Mouse (Mus musculus) hindbrain, postnatal 0 days (tissue): ENCODE data around the gene Sfr1. TPM values are rescaled to one million over a fixed set of nuclear protein-coding genes. Genes with fewer than 3 reads are reported as not detected.

Experiments used
- ATAC-seq: fragments of 200-750 bp; cut with Nextera tagmentation; 2 replicates; pipeline ENCODE4 v1.8.0; 2017; ENCODE audit warnings: mild to moderate bottlenecking, moderate TSS enrichment, moderate library complexity
- DNase-seq: peaks from one replicate; pipeline ENCODE4 v3.0.0-alpha.2; 2015; ENCODE audit warnings: low spot score
- H3K27ac ChIP-seq: fragments of 300-500 bp; sonication (generic); 2 replicates; pipeline ENCODE4 v1.5.1; 2014; ENCODE audit warnings: mild to moderate bottlenecking
- H3K27me3 ChIP-seq: fragments of 300-500 bp; sonication (generic); 2 replicates; pipeline ENCODE4 v1.6.1; 2014; ENCODE audit warnings: low read length, mixed read lengths; ENCODE audit not compliant: insufficient read depth
- H3K36me3 ChIP-seq: fragments of 300-500 bp; sonication (generic); 2 replicates; pipeline ENCODE4 v1.6.1; 2014; ENCODE audit warnings: low read length, mixed read lengths; ENCODE audit not compliant: insufficient read depth
- H3K4me1 ChIP-seq: fragments of 300-500 bp; sonication (generic); 2 replicates; pipeline ENCODE4 v1.6.1; 2014; ENCODE audit warnings: antibody characterized with exemption, low read length, mixed read lengths; ENCODE audit not compliant: insufficient read depth
- H3K4me2 ChIP-seq: fragments of 300-500 bp; sonication (generic); 2 replicates; pipeline ENCODE4 v1.6.1; 2014; ENCODE audit warnings: low read depth, mild to moderate bottlenecking, low read length, moderate library complexity, mixed read lengths
- H3K4me3 ChIP-seq: fragments of 300-500 bp; sonication (generic); 2 replicates; pipeline ENCODE4 v1.5.1; 2014; ENCODE audit warnings: low read length
- H3K9ac ChIP-seq: fragments of 300-500 bp; sonication (generic); replicated peaks from 2 replicates; pipeline ENCODE4 v1.6.1; 2014; ENCODE audit warnings: mild to moderate bottlenecking, low read length, moderate library complexity, mixed read lengths
- H3K9me3 ChIP-seq: fragments of 300-500 bp; sonication (generic); 2 replicates; pipeline ENCODE4 v1.6.1; 2016; ENCODE audit warnings: low read length, mixed read lengths
- CTCF ChIP-seq: IDR thresholded peaks from 2 replicates; pipeline ENCODE4 v1.5.1; 2016; ENCODE audit warnings: antibody characterized with exemption, control low read depth, low read depth
- WGBS: fragments of 180-500 bp; shearing (Covaris S2); extraction: QIAGEN DNeasy Blood & Tissue Kit; methylation state at CpG from one replicate; pipeline ENCODE4 v1.1.7; 2014; 5-methylcytosine and 5-hydroxymethylcytosine counted together
- polyA plus RNA-seq: library from polyadenylated mRNA; unstranded; fragments of >200 nt; fragmentation: Nextera tagmentation; extraction: Ambion mirVana; gene quantifications from 2 replicates; pipeline ENCODE4 v1.2.1, GENCODE M21; 2015
- total RNA-seq: library from RNA; depleted of rRNA; stranded (reverse); fragments of >200 nt; gene quantifications from 2 replicates; pipeline ENCODE4 v1.2.3, GENCODE M21; 2014; rRNA removed

The Sfr1 gene
- total RNA-seq (38.9 and 43.2 TPM in 2 replicates), polyA plus RNA-seq (188 and 200 TPM in 2 replicates)

DNA sequence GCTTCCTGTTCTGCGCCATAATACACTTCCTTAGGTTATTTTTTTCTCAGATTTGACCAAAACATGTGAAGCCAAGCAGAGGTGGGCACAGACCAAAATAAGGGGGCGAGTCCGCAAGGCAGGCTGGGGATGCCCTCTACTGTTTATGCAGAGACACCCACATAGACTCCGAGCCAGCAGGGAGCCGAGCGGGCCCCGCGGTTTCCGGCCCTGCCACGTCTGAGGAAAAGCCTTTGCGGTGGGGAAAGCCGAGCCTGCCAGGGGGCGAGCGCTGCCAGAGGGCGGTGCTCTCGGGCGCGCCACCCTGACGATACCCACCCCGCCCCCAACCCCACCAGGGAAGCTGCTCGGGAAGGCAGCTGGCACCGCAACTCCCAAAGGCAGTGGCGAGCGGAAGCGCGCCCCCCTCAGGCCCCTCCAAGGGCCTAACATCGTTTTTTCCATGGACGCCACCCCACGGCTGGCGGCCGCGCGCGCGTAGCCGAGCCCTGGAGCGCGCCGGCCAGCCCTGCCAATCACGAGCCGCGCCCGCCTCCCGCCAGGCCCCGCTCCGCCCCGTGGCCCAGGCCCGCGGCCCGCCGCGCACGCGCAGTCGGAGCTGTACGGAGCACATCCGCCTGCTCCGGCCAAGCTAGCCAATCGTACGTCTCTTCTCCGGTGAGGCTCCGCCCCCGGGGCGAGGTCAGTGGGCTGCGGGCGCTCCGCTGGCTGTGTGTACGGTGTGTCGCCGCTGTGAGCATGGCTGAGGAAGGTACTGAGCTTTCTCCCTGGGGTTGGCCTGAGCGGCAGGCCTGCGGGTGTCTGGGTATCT lies at the start of gene Sfr1:
Sfr1 (plus strand) TSS at position 612 of the 811 bp plus-strand sequence.
- no peaks in the 10 kb centered on the region for H3K27me3 ChIP-seq
- TF ChIP-seq CTCF, result peak; percentile 56

DNA sequence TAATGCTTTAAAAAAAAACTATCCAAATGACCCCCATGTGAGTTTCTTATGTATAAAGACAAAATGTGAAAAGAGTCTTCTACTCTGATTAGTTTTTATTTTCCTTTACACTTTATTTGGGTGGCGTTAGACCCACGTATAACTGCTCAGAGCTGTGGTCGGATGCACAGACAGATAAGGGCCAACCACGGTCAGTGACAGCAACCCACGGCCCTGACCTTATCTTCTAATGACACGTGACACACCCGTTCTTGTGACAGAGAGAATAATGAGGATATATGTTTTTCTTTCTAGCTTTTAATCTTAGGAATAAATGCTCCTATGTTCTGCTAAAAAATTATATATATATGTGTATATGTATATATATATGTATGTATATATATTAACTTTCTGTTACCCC lies 41.9 kb upstream of the Sfr1 start:
- ATAC-seq (no peak), DNase-seq (no peak)
- no peaks in the 10 kb centered on the region for H3K4me1 ChIP-seq
- no peaks in the 10 kb centered on the region for H3K36me3 ChIP-seq
- H3K9ac ChIP-seq, result no peak overlapping the region
- no peaks in the 10 kb centered on the region for H3K27me3 ChIP-seq
- no peaks in the 10 kb centered on the region; the same call in 1 of the 2 replicates for H3K9me3 ChIP-seq
- H3K27ac ChIP-seq, result no peak overlapping the region
- WGBS, result 90% methylated on average over 7 of the region's 7 CpGs
- no peak overlapping the region for H3K4me3 ChIP-seq
- no peak overlapping the region for H3K4me2 ChIP-seq
- no peak for TF ChIP-seq CTCF

More for the DNA sequence above, at the start of gene Sfr1:
- Histone ChIP-seq H3K4me3 (peak within 1 kb of the TSS; percentile 74), H3K36me3 (peaks cover 22% of the 10 kb centered on the region), H3K4me2 (peak within 1 kb of the TSS; percentile 84), H3K9ac (peak within 1 kb of the TSS; percentile 77), H3K9me3 (no peaks in the 10 kb centered on the region), H3K27ac (peak within 1 kb of the TSS; percentile 96), H3K4me1 (0 out of 2 replicates have a peak, but pooled peaks cover 5% of the 10 kb centered on the region)
- DNase-seq, result peak; percentile 99
- 3% methylated on average over 63 of the region's 72 CpGs for WGBS
- ATAC-seq, result peak; percentile 99

DNA sequence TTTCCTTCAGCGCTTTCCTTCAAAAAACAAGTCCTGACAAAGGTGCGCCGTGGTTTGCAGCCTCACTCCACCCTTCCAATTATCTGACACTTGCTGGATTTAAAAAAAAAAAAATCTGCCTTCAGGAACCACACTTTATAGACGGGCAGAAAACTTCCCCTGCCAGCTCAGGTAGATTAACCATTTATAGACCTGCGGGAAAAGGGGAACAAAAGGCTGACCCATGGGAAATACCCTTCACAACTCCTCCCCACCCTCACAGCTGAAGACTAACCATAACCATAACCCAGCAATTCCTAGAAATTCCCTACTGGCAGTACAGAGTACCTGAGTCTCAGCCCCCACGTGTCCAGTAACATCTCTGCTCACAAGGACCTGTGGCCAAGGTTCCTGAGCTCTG lies 39.5 kb upstream of the Sfr1 start, which contains the start of gene Col17a1:
Col17a1 (minus strand) TSS at position 101 of the 400 bp plus-strand sequence.
- Histone ChIP-seq H3K4me3 (no peak within 1 kb of the TSS), H3K4me2 (no peak within 1 kb of the TSS), H3K27ac (no peak within 1 kb of the TSS), H3K27me3 (no peaks in the 10 kb centered on the region), H3K9ac (no peak within 1 kb of the TSS), H3K9me3 (no peaks in the 10 kb centered on the region), H3K4me1 (no peaks in the 10 kb centered on the region), H3K36me3 (no peaks in the 10 kb centered on the region)
- ATAC-seq (no peak), DNase-seq (no peak)
- TF ChIP-seq CTCF, result no peak
- WGBS, result 78% methylated on average over 6 of the region's 6 CpGs

DNA sequence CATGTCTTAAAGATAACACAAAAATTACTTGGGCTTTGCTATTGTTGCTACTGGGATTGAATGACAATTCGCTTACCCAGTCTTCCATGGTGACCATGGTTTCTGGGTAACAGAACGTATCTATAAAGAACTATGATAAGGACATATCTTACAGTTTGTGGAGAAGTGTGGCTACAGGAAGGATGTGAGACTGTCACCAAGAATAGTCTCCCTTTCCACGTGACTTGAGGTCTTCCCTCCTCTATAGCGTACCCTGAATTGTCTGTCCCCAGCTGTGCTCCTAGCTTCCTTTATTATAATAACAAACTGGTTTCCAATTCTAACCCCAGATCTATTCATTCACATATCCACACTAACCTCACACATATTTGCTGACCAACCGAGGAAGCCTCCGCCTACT lies 35.8 kb upstream of the Sfr1 start:
- Histone ChIP-seq H3K9ac (no peak overlapping the region), H3K4me3 (no peak overlapping the region), H3K27me3 (no peaks in the 10 kb centered on the region), H3K4me2 (no peak overlapping the region), H3K36me3 (no peaks in the 10 kb centered on the region), H3K4me1 (no peaks in the 10 kb centered on the region), H3K9me3 (no peaks in the 10 kb centered on the region), H3K27ac (no peak overlapping the region)
- DNase-seq (no peak), ATAC-seq (no peak)
- 90% methylated on average over 6 of the region's 6 CpGs for WGBS
- TF ChIP-seq CTCF, result no peak

DNA sequence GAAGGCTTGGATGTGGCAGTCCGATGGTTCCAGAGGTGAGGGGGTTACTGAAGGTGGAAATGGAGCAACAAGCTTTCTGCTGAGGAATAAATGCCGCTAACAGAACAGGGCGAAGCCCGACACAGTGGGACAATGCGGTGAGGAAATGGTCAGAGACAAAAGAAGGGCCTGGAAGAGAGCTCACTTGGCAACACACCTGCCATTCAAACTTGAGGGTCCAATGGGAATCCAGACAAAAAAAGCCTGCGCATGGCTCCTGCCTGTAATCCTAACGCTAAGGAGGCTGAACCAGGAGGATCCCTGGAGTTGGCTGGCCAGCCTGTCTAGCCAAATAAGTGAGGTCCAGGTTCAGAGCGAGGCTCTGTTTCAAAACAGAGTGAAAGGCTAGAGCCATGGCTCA lies 35.1 kb upstream of the Sfr1 start:
- WGBS, result 89% methylated on average over 8 of the region's 8 CpGs
- Histone ChIP-seq H3K9me3 (no peaks in the 10 kb centered on the region), H3K4me1 (no peaks in the 10 kb centered on the region), H3K27me3 (no peaks in the 10 kb centered on the region), H3K36me3 (no peaks in the 10 kb centered on the region), H3K9ac (no peak overlapping the region), H3K4me2 (no peak overlapping the region), H3K27ac (no peak overlapping the region), H3K4me3 (no peak overlapping the region)
- TF ChIP-seq CTCF, result no peak
- ATAC-seq, result no peak
- no peak for DNase-seq

DNA sequence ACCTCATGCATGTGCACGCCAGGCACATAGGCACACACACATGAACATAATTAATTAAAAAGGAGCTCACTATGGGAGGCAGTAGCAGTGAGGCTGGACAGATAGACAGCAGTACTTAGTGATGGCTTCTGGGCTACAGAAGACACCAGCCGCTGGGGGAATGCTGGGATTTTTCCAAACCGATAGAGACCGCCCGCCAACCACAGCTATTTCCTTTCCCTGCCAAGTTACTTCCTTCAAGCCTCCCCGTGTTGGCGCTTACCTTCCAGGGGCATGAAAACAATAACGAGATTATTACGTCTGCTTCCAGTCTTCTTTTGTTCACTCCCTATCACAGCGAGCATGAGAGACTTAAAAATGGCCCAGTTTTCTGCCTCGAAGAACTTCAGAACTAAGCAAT lies 34.4 kb upstream of the Sfr1 start:
- DNase-seq (no peak), ATAC-seq (no peak)
- Histone ChIP-seq H3K4me2 (no peak overlapping the region), H3K36me3 (no peaks in the 10 kb centered on the region), H3K27ac (no peak overlapping the region), H3K27me3 (no peaks in the 10 kb centered on the region), H3K4me3 (no peak overlapping the region), H3K9me3 (no peaks in the 10 kb centered on the region), H3K9ac (no peak overlapping the region), H3K4me1 (no peaks in the 10 kb centered on the region)
- 82% methylated on average over 11 of the region's 11 CpGs for WGBS
- no peak for TF ChIP-seq CTCF

DNA sequence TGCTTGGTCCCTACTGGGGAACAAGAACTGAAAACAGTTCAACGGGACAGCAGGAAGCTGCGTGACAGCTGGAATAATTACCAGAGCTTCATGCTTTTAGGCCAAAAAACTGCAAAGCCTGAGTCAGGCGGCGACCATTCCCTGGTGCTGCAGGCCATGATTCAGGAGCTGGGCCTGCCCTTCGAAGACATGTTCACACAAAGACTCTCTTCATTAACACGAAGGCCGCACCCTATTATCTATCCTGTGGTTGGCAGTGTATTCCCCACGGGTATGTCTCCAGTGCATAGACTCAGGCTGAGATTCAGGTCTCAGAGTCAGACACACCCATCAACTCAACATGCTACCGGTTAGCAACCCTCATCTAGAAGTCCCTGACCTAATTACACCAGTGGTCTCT lies 33.2 kb upstream of the Sfr1 start:
- H3K9ac ChIP-seq, result no peak overlapping the region
- TF ChIP-seq CTCF, result no peak
- H3K27ac ChIP-seq, result no peak overlapping the region
- no peaks in the 10 kb centered on the region for H3K36me3 ChIP-seq
- 81% methylated on average over 9 of the region's 9 CpGs for WGBS
- H3K4me1 ChIP-seq, result no peaks in the 10 kb centered on the region
- DNase-seq (no peak), ATAC-seq (no peak)
- H3K27me3 ChIP-seq, result no peaks in the 10 kb centered on the region
- H3K4me2 ChIP-seq, result no peak overlapping the region
- no peaks in the 10 kb centered on the region for H3K9me3 ChIP-seq
- no peak overlapping the region for H3K4me3 ChIP-seq
